Mouse (Mus musculus): ENCODE measurements around the gene Il22ra2. TPM values are rescaled to one million over a fixed set of nuclear protein-coding genes. Genes with fewer than 3 reads are reported as not detected.

Gene Il22ra2
- polyA plus RNA-seq, 1 experiment from 2014 or later: not detected

- Histone ChIP-seq H3K27ac (replicated peaks) (no peak overlapping the region), H3K4me2 (no peak overlapping the region), H3K36me3 (no peaks in the 10 kb centered on the region), H3K9ac (no peak overlapping the region), H3K4me1 (replicated peaks) (no peaks in the 10 kb centered on the region), H3K4me3 (no peak overlapping the region), H3K27me3 (no peaks in the 10 kb centered on the region), H3K9me3 (no peaks in the 10 kb centered on the region)
- ATAC-seq (ENCODE audit: low read depth): no peak
These were observed 50.2 kb downstream of the Il22ra2 start for GRCm38 (mm10) chr10:19672015-19672414.

GRCm38 (mm10) chr10:19673146-19673545 lies 51.3 kb downstream of the Il22ra2 start:
- no peak for ATAC-seq (ENCODE audit: low read depth)

More at GRCm38 (mm10) chr10:19673146-19673545, 51.3 kb downstream of the Il22ra2 start:
- Histone ChIP-seq H3K4me3 (no peak overlapping the region), H3K4me2 (no peak overlapping the region), H3K27ac (replicated peaks) (no peak overlapping the region), H3K36me3 (no peaks in the 10 kb centered on the region), H3K4me1 (replicated peaks) (no peaks in the 10 kb centered on the region), H3K9me3 (no peaks in the 10 kb centered on the region), H3K27me3 (no peaks in the 10 kb centered on the region), H3K9ac (no peak overlapping the region)
- 98% methylated on average over 1 of the region's 1 CpGs for WGBS

Other genes starting within 250 kb of the Il22ra2 start
- gene Ifngr1, start 30.0 kb upstream of the Il22ra2 start, polyA plus RNA-seq (2015; fragmentation: Nextera tagmentation; extraction: Ambion mirVana): 23.9 and 27.1 TPM in 2 replicates
- gene Il20ra, start 90.6 kb downstream of the Il22ra2 start, polyA plus RNA-seq (2015; fragmentation: Nextera tagmentation; extraction: Ambion mirVana): 0.18 TPM in 1 of 2 replicates, not detected in the other
- 1.3 and 1.6 TPM in 2 replicates for gene Slc35d3, start 229.5 kb downstream of the Il22ra2 start, polyA plus RNA-seq (2015; fragmentation: Nextera tagmentation; extraction: Ambion mirVana)

Data from neural tube, embryonic 13.5 days (tissue).